Mouse (Mus musculus): ENCODE data around the gene Cntnap2. TPM values are rescaled to one million over a fixed set of nuclear protein-coding genes. Genes with fewer than 3 reads are reported as not detected.

Cntnap2 gene
- total and polyA plus RNA-seq, 3 experiments, result 0.05 TPM; not detected in 2

GRCm38 (mm10) chr6:47304848-47305490 lies 2245.8 kb downstream of the Cntnap2 start:
- H3K4me3 ChIP-seq (ENCODE audit: low read depth, low read length), result no peak overlapping the region
- no peak for DNase-seq (ENCODE audit: low spot score)
- ATAC-seq (ENCODE audit: extremely low read depth, insufficient number of reproducible peaks, low FRiP score, poor library complexity, severe bottlenecking), result no peak
- H3K36me3 ChIP-seq (replicated peaks), result no peaks in the 10 kb centered on the region
- no peaks in the 10 kb centered on the region for H3K9me3 ChIP-seq (replicated peaks)
- peaks cover 10% of the 10 kb centered on the region for H3K27me3 ChIP-seq (ENCODE audit: insufficient read depth, low read length)
- no peaks in the 10 kb centered on the region; the same call in 1 of the 2 replicates for H3K4me1 ChIP-seq (ENCODE audit: insufficient read depth, low read depth, low read length)
- no peak for TF ChIP-seq GATA2 (IDR thresholded peaks at IDR 0.05; ENCODE audit: borderline replicate concordance, low read depth, low read length)
- no peak for TF ChIP-seq TAL1 (conservative IDR thresholded peaks at IDR 0.05; ENCODE audit: low read depth, low read length)
- TF ChIP-seq CTCF (IDR thresholded peaks at IDR 0.05; ENCODE audit: low read depth, low read length), result no peak
- TF ChIP-seq GATA1 (IDR thresholded peaks at IDR 0.05; ENCODE audit: borderline replicate concordance, low read length), result no peak
- TF ChIP-seq POLR2AphosphoS5 (IDR thresholded peaks at IDR 0.05; ENCODE audit: insufficient replicate concordance, low read depth, low read length), result no peak

DNA sequence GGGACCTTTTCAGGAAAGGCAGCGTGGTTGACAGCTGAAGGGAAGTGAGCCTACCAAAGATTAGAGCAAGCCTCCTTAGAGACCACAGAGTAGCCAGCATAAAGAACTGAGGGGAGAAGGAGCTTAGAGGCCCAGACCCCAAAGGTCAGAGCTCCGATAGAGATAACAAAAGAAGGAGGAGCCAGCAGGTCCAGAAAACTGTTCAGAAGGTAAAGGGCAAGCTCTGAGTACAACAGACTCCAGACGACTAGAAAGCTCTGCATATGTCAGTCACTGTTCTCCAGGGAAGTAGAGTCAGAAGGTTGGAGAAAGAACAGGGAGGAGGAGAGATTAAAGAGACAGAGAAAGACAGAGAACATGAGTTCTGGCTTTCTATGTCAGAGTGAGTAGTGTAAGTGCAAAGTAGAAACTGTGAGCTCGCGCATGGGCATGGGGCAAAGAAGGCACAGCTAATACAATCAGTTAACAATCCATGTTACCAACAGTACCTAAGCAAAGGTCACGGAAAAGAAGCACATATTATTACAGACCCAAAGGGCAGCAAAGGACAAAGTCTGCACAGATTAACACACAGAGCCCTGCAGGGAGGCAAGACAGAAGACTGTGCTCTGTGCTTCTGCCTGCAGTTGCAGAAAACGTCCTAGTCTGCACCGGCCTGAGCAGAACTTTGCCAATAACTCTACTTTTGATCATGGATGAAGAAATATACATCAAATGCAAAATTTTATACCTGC lies 2247.1 kb downstream of the Cntnap2 start:
- H3K4me1 ChIP-seq (ENCODE audit: insufficient read depth, low read depth, low read length), result no peaks in the 10 kb centered on the region; the same call in 1 of the 2 replicates
- TF ChIP-seq TAL1 (conservative IDR thresholded peaks at IDR 0.05; ENCODE audit: low read depth, low read length) (no peak), CTCF (IDR thresholded peaks at IDR 0.05; ENCODE audit: low read depth, low read length) (no peak), POLR2AphosphoS5 (IDR thresholded peaks at IDR 0.05; ENCODE audit: insufficient replicate concordance, low read depth, low read length) (no peak), GATA2 (IDR thresholded peaks at IDR 0.05; ENCODE audit: borderline replicate concordance, low read depth, low read length) (no peak), GATA1 (IDR thresholded peaks at IDR 0.05; ENCODE audit: borderline replicate concordance, low read length) (no peak)
- no peaks in the 10 kb centered on the region for H3K36me3 ChIP-seq (replicated peaks)
- no peak overlapping the region for H3K4me3 ChIP-seq (ENCODE audit: low read depth, low read length)
- H3K27me3 ChIP-seq (ENCODE audit: insufficient read depth, low read length), result peaks cover 10% of the 10 kb centered on the region
- DNase-seq (ENCODE audit: low spot score) (no peak), ATAC-seq (ENCODE audit: extremely low read depth, insufficient number of reproducible peaks, low FRiP score, poor library complexity, severe bottlenecking) (no peak)
- H3K9me3 ChIP-seq (replicated peaks), result no peaks in the 10 kb centered on the region

- no peak for TF ChIP-seq GATA1 (IDR thresholded peaks at IDR 0.05; ENCODE audit: borderline replicate concordance, low read length)
- TF ChIP-seq POLR2AphosphoS5 (IDR thresholded peaks at IDR 0.05; ENCODE audit: insufficient replicate concordance, low read depth, low read length), result no peak
- TF ChIP-seq TAL1 (conservative IDR thresholded peaks at IDR 0.05; ENCODE audit: low read depth, low read length), result no peak
- TF ChIP-seq GATA2 (IDR thresholded peaks at IDR 0.05; ENCODE audit: borderline replicate concordance, low read depth, low read length), result no peak
- TF ChIP-seq CTCF (IDR thresholded peaks at IDR 0.05; ENCODE audit: low read depth, low read length), result no peak
- Histone ChIP-seq H3K9me3 (replicated peaks) (no peaks in the 10 kb centered on the region), H3K27me3 (ENCODE audit: insufficient read depth, low read length) (peaks cover 12% of the 10 kb centered on the region), H3K4me1 (ENCODE audit: insufficient read depth, low read depth, low read length) (no peaks in the 10 kb centered on the region; the same call in 1 of the 2 replicates), H3K36me3 (replicated peaks) (no peaks in the 10 kb centered on the region), H3K4me3 (ENCODE audit: low read depth, low read length) (no peak overlapping the region)
- DNase-seq (ENCODE audit: low spot score) (no peak), ATAC-seq (ENCODE audit: extremely low read depth, insufficient number of reproducible peaks, low FRiP score, poor library complexity, severe bottlenecking) (no peak)
Measured at GRCm38 (mm10) chr6:47306954-47307353, 2247.8 kb downstream of the Cntnap2 start.

- Histone ChIP-seq H3K4me3 (ENCODE audit: low read depth, low read length) (no peak overlapping the region), H3K9me3 (replicated peaks) (no peaks in the 10 kb centered on the region), H3K4me1 (ENCODE audit: insufficient read depth, low read depth, low read length) (peaks cover 17% of the 10 kb centered on the region), H3K36me3 (replicated peaks) (no peaks in the 10 kb centered on the region), H3K27me3 (ENCODE audit: insufficient read depth, low read length) (peaks cover 8% of the 10 kb centered on the region)
- DNase-seq (ENCODE audit: low spot score), result no peak
- no peak for ATAC-seq (ENCODE audit: extremely low read depth, insufficient number of reproducible peaks, low FRiP score, poor library complexity, severe bottlenecking)
- TF ChIP-seq CTCF (IDR thresholded peaks at IDR 0.05; ENCODE audit: low read depth, low read length) (0 out of 2 replicates have a peak, but pooled peaks have one; percentile 10), TAL1 (conservative IDR thresholded peaks at IDR 0.05; ENCODE audit: low read depth, low read length) (no peak)
Measured at GRCm38 (mm10) chr6:47314507-47315334, 2255.6 kb downstream of the Cntnap2 start.

DNA sequence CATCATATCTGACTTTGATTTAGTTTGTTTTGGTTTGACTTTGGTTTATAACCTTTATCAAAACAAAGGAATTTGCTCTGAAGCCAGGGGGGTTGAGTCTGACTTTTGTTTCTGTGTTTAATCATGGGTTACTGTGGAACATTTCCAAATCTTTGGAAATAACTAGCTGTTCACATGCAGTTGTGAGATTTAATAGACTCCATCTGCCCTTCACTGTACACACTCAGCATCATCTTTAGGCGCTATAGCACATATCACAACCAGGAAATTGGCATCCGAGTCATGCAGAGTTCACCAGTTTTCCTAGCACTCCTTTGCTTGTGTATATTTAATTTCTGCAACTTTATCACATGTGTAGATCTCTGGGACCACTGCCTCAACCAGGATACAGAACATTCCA lies 2256.3 kb downstream of the Cntnap2 start:
- TF ChIP-seq GATA2 (IDR thresholded peaks at IDR 0.05; ENCODE audit: borderline replicate concordance, low read depth, low read length) (no peak), CTCF (IDR thresholded peaks at IDR 0.05; ENCODE audit: low read depth, low read length) (no peak), GATA1 (IDR thresholded peaks at IDR 0.05; ENCODE audit: borderline replicate concordance, low read length) (no peak)
- Histone ChIP-seq H3K4me1 (ENCODE audit: insufficient read depth, low read depth, low read length) (peaks cover 21% of the 10 kb centered on the region), H3K9me3 (replicated peaks) (no peaks in the 10 kb centered on the region), H3K36me3 (replicated peaks) (no peaks in the 10 kb centered on the region), H3K27me3 (ENCODE audit: insufficient read depth, low read length) (peaks cover 8% of the 10 kb centered on the region), H3K4me3 (ENCODE audit: low read depth, low read length) (no peak overlapping the region)
- DNase-seq (ENCODE audit: low spot score) (no peak), ATAC-seq (ENCODE audit: extremely low read depth, insufficient number of reproducible peaks, low FRiP score, poor library complexity, severe bottlenecking) (no peak)

- ATAC-seq (ENCODE audit: extremely low read depth, insufficient number of reproducible peaks, low FRiP score, poor library complexity, severe bottlenecking) (no peak; the same call in 1 of the 2 replicates), DNase-seq (ENCODE audit: low spot score) (no peak)
- Histone ChIP-seq H3K4me3 (ENCODE audit: low read depth, low read length) (no peak overlapping the region), H3K27me3 (ENCODE audit: insufficient read depth, low read length) (peaks cover 6% of the 10 kb centered on the region), H3K36me3 (replicated peaks) (no peaks in the 10 kb centered on the region), H3K4me1 (ENCODE audit: insufficient read depth, low read depth, low read length) (peaks cover 21% of the 10 kb centered on the region), H3K9me3 (replicated peaks) (no peaks in the 10 kb centered on the region)
- no peak for TF ChIP-seq TAL1 (conservative IDR thresholded peaks at IDR 0.05; ENCODE audit: low read depth, low read length)
Measured at GRCm38 (mm10) chr6:47317253-47317652, 2258.1 kb downstream of the Cntnap2 start.

All from G1E (cell line).